Mouse (Mus musculus) thymus, postnatal 4 days (tissue): ENCODE measurements around the gene Rfc2.

Source experiments
- DNase-seq: peaks from one replicate; pipeline ENCODE4 v3.0.0; 2021

Rfc2 gene

DNA sequence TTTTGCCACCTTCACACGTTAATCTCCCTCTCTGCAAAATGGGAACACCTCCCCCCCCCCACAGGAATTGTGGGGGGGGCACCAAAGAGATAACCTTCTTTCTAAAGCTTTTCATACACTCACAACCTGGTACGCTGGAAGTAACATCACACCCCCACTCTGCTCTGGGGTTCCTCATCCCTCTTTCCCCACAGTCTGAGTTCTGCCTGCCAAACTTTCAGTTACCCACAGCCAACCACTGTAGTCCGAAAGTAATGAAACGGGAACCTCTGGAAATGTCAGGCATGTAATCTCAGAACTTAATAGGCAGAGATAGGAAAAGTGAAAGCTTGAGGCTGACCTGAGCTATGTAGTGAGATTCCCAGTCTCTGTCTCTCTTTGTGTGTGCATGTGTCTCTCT lies 13.7 kb upstream of the Rfc2 start:
- no peak for DNase-seq

DNA sequence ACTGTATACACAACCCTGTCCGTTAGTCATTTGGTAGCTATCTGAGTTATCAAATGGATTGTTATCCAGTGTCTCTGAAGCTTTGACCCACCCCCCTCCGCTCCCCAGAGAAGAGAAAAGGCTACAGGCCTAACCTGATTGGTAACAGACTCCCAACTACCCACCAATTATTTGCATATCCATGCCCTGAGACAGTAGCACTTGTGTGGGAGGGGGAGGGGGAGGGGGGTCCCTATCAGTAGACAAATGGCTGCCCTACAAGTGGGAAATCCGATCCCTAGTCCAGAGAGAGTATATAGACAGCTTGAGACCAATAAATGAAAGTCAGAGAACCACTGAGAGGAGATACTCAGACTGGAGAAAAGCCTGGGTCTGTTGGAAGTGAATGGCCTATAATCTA lies 13.1 kb upstream of the Rfc2 start:
- no peak for DNase-seq

GRCm38 (mm10) chr5:134568964-134569491 lies 12.1 kb upstream of the Rfc2 start:
- no peak for DNase-seq

DNA sequence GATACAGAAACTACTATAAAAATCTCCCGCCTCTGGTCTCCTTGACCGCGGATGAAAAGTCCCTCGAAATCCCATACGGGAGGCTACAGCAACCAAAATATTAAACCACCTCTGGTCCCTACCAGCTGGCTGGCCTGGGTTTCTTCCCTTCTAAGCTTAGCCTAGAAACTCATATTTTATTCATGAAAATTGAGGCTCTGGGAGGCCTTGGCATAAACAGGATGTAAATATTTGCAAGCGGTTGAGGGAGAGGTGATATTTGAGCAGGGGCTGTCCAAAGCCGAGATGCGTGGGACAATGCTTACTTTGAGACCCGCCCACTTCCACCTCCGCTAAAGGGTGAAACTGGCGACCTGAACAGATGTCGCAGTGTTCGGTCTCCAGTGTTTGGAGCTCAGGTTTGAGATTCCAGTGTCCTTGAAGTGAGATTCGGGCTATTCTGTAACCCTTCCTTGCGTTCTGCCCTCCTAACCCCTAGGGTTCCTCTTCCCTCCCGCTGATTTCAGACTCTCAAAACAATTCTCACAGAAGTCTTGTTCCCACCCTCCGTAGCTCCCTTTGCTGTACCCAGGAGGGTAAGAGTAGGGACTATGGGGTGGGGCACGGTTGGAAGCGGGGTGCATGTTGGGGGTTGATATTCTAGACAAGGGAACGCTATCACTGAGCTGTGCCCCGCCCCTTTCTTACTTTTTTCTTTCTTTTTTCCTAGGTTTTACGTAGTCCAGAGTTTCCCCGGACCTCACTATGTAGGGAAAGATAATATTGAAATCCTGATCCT lies 9.2 kb upstream of the Rfc2 start:
- DNase-seq, result peak; percentile 48

DNA sequence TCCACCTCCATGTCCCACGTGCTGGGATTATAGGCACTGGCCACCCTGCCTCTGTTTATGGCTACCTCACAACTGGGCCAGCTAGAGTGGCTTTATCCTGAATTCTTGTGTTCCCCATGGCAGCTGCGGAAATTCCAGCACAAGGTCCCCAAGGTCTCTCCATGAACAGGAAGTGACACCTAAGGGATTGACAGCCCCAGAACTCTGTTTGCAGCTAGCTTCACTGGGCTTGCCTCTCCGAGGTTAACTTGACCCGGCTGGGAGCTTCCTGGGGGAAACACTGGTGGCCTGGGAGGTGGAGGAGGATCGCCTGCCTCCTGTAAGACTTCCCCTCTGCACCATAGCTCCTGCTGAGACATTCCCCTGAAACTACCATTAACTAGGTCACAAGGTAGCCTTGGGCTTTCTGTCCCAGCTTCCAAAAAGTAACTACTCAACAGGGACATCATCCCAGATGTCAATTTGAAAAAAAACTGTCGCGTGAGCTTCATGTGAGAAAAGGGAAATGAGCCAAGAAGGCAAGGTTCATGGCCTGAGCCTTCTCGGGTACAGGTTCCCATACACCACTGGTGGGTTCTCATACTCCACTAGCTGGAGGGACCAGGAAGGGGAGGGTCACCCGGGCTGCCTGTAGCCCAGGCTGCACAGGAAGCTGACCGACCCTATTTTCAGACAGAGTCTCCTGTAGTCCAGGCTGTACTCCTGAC lies 8.5 kb upstream of the Rfc2 start:
- DNase-seq, result no peak

GRCm38 (mm10) chr5:134575833-134576232 lies 5.3 kb upstream of the Rfc2 start:
- DNase-seq, result no peak

DNA sequence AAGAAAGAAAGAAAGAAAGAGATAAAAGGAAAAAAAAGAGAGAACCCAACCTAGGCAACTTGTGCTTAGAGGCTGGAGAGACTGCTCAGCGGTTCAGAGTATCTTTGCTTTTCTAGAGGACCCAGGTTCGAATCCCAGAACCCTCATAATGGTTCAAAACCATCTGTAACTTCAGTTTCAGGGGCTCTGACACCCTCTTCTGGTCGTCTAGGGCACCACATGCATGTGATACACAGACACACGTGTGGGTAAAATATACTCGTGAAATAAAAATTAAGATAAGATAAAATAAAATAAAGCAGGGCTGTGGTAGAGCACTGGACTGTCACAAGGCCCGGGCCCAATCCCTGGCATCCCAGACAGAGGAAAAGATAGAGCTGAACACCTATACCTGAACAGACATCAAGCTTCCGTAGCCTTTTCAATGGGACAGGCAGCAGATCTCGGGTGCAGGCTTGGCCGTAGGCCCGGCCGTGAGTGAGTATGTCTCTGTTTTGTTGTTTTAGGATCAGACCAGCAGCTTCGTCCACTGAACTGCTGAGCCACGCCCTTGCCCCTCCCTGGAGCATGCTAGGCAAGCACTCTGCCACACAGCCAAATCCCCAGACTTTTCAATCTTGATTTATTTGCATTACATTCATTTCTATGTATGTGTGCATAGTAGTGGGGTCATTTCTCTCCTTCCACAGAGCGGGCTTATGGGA lies 4.5 kb upstream of the Rfc2 start:
- DNase-seq, result no peak

DNA sequence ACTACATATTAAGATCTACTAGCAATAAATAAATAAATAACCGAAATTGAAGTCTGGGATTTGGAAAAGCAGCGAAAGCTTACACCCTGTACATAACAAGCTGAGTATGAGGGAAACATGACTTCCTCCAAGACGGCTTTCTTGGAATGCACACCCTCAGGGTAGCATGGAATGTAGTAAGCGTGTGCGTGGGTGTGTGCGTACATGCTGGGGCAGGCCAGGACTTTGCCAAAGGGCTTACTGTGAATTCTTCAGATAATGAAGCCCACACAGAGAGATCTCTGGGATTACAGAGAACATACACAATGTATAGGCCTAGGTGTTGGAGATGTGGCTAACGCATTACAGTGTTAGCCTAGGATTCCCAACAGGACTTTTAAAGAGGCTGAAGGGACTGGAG lies 3.6 kb upstream of the Rfc2 start:
- no peak for DNase-seq

DNA sequence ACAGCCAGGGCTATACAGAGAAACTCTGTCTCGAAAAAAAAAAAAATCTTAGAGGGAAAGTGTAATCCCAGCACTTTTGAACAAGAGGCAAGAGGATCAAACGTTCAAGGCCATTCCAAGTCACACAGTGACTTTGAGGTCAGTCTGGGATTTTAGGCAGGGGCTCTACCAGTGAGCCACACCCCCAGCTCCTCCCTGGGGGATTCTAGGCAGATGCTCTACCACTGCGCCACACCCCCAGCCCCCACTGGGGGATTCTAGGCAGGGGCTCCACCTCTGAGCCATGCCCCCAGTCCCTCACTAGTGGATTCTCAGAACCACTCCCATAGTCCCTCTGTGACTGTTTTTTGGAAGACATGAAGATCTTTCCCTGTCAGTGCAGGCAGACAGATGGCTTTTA lies 2.0 kb upstream of the Rfc2 start:
- DNase-seq, result no peak

DNA sequence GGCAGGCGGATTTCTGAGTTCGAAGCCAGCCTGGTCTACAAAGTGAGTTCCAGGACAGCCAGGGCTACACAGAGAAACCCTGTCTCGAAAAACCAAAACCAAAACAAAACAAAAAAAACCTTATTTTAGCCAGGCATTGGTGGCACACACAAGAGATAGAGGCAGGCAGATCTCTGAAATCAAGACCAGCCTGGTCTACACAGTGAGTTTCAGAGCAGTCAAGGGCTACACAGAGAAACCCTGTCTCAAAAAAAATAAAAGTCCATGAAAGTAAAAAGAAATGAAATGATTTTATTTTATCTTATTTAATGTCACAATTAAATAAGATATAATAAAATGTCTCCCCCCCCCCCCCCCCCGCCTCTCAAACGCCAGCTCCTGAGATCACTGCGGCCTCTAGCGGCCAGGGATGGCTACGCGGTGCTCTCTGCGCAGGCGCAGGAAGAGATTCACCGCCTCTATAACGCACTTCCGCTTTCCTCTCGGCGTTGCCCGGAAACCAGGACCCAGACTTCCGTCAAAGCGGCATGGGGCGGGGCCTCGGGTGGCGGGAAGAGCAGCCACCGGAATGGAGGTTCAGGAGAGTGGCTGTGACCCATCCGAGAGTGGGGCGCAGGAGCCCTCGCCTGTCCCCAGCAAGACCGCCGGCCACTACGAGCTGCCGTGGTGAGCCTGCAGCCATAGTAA lies 1.2 kb downstream of the Rfc2 start:
- peak; percentile 98 for DNase-seq

GRCm38 (mm10) chr5:134583006-134583883 lies 2.1 kb downstream of the Rfc2 start:
- DNase-seq, result peak; percentile 25

DNA sequence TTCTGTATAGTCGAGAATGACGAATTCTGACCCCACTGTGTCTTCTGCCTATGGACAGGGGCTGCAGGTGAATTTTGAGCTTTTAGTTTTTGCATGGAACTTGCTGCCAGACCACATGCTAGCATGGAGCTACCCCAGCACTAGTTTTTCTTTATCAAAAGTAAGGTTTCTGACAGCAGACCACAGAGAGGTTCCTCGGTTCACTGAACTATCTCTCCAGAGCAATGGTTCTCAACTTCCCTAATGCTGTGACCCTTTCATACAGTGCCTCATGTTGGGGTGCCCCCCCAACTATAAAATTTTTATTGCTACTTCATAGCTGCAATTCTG lies 2.7 kb downstream of the Rfc2 start:
- DNase-seq, result no peak

DNA sequence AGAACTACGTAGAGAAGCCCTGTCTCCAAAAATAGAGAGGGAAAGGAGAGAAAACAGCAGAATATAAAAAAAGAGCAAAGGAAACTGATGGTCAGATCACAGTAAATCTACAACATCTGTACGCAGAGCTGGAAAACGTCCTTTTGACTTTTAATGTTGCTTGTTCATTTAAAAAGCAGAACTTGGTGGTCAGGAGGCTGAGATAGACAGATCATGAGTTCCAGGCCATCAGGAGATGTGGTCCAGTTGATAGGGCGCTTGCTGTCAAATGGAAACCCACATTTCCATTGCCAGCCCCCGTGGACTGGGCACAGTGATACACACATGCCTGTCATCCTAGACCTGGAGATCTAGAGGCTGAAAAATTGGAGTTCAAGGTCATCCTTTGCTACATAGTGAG lies 3.6 kb downstream of the Rfc2 start:
- no peak for DNase-seq

DNA sequence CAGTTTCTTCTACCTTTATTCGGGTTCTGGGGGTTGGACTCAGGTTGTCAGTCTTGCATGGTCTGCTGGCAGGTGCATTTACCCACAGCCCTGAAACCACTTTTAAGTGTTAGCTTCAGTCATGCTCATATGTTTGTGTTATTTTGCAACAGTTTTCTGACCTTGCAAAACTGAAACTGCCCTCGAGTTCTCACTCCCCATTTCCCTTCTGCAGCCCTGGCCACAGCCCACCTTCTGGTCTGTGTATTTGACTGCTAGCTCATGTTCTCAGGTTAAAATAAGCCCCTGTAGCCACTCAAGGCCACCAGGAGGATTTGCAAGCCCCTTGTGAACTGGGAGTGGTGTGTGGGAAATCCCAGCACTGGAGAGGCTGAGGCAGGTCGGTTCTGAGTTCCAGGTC lies 8.7 kb downstream of the Rfc2 start:
- no peak for DNase-seq

DNA sequence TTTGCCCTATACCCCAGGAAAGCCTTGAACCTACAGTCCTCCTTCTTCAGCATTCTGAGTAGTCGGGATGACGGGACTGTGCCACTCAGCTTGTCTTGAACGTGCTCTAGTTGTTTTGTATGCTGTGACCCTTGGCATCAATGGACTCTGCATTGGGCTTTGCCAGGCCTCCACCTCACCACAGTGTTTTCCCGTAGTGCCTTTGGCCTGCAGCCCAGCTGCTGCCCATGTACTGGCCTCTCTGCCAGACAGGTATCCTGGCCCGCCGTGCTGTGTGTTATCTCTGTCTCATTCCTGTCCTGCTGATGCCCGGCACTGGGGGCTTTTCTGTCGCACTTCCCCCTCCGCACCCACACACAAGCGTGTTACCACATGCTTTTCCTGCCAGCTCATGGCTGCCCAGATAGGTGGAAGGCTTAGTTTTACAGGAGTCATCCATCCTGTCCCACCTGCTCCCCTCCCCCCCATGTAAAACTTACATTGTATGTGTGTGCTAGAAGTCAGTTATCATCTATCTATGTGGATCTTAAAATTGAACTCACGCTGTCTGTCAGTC lies 10.9 kb downstream of the Rfc2 start:
- DNase-seq, result no peak

DNA sequence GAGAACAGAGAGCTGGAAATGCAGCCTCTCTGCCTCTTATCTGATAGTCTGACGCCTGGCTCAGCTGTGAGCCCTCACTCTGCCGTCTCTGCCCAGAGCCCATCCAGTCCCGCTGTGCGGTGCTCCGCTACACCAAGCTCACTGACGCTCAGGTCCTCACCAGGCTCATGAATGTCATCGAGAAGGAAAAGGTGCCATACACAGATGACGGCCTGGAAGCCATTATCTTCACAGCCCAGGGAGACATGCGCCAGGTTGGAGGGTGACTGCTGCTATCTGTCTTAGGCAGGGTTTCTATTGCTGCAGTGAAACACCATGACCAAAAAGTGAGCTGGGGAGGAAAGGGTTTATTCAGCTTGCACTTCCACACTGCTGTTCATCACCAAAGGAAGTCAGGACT lies 11.9 kb downstream of the Rfc2 start:
- DNase-seq, result no peak

DNA sequence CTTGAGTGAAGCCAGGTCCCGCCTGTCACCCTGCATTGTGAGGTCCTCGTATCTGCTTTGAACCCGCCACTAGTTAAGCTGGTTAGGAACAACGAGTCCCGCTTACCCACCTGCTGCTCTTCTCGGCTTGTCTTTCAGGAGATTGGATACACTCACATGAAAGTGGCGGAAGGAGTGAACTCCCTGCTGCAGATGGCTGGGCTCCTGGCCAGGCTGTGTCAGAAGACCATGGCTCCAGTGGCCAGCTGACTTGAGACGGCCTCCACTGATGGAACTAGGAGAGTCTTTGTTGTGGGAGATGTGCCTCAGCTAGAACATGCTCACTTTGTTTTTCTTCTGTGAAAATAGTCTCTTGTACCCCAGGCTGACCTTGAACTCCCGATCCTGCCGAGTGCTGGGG lies 16.5 kb downstream of the Rfc2 start:
- no peak for DNase-seq

DNA sequence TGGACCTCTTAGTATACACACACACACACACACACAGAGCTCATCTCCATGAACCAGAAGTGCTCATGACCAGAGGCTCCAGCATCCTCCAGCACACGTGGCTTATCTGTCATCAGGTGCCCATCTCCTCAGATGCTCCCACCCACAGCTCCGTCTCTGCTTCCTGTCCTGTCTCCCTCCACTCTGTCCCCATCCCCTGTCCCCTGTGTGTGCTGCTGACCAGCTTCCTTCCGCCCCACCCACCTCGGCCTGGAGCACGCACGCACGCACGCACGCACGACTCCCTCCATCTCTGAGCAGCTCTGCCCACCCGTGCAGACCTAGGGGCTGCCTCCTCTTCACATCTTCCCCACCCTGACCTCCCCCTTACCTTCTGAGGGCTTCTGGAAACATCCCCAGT lies 23.2 kb downstream of the Rfc2 start:
- no peak for DNase-seq

- peak; percentile 48 for DNase-seq
Observed at GRCm38 (mm10) chr5:134606314-134606713, 25.1 kb downstream of the Rfc2 start.

DNA sequence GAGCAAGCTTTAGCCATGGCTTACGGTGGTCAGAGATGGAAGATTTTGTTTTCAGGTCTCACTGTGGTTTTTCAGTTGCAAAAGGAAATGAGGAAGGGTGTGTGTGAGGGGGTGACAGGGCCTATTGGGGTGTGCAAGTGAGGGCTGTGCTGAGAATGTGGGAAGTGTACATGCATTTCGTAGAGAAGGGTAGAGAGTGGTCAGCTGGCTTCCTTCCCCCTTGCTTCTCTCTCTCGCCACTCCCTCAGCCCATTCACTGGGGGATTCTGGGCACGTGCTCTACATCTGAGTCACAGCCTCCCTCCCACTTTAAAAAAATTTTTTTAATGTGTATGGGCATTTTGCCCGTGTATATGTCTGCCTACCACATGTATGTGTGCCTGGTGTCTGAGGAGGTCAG lies 26.0 kb downstream of the Rfc2 start:
- DNase-seq, result no peak

- no peak for DNase-seq
Observed at GRCm38 (mm10) chr5:134609916-134610643, 28.9 kb downstream of the Rfc2 start.
